Mouse (Mus musculus): ENCODE data around the gene Rab5if. TPM values are rescaled to one million over a fixed set of nuclear protein-coding genes. Genes with fewer than 3 reads are reported as not detected.

Gene Rab5if
- polyA plus RNA-seq, 1 experiment from 2014 or later: 208 TPM

DNA sequence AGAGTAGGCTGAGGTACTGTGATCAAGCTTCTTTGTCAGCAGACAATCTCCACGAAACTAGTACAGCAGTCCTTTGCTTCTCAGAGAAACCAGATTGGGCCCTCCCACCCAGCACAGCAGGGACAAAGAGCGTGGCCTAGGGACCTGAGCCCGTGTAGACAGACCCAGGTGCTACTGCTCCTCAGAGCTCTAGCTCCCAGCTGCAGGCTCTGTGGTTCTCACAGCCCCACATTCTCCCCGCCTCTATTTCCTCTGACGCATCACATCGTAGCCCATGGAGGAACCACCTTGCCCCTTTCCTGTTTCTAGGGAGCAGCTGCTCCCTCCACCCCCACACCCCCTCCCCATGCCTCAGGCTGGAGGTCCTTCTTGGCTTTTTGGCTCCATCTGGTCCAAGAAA is 24.1 kb downstream of the Rab5if start, which contains the start of gene Sla2:
TSS of gene Sla2 (minus strand) at position 176 of the 400 bp plus-strand sequence.
- no peaks in the 10 kb centered on the region for H3K9me3 ChIP-seq (ENCODE audit: control insufficient read depth, low read length)
- DNase-seq (ENCODE audit: low spot score) (no peak), ATAC-seq (ENCODE audit: low FRiP score) (no peak)
- H3K4me2 ChIP-seq (replicated peaks; ENCODE audit: low read depth, low read length): no peak within 1 kb of the TSS
- no peaks in the 10 kb centered on the region for H3K27me3 ChIP-seq (ENCODE audit: control insufficient read depth, insufficient read depth, low read length)
- no peak within 1 kb of the TSS for H3K4me3 ChIP-seq (ENCODE audit: low read depth, low read length)
- H3K9ac ChIP-seq (ENCODE audit: low read depth, low read length): no peak within 1 kb of the TSS
- WGBS: 62% methylated on average over 6 of the region's 6 CpGs
- no peaks in the 10 kb centered on the region for H3K4me1 ChIP-seq (replicated peaks; ENCODE audit: control insufficient read depth, insufficient read depth, low read length)
- no peaks in the 10 kb centered on the region for H3K36me3 ChIP-seq (ENCODE audit: control insufficient read depth, insufficient read depth, low read length)
- no peak within 1 kb of the TSS for H3K27ac ChIP-seq (ENCODE audit: low read depth, low read length)

DNA sequence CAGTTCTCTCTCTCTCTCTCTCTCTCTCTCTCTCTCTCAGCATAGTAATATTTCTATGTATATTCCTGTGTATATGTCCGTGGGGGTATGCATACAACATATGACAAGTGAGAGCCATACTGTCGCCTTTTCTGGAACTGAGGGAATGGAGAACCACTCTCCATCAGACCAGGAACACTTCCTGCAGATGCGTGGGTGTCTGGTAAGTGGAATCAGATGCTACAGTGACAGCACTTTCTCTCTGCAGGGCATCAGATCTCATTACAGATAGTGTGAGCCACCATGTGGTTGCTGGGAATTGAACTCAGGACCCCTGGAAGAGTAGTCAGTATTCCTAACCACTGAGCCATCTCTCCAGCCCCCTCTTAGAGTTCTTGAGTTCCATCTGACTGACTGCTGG is 25.6 kb downstream of the Rab5if start:
- 70% methylated on average over 3 of the region's 3 CpGs for WGBS
- H3K4me1 ChIP-seq (replicated peaks; ENCODE audit: control insufficient read depth, insufficient read depth, low read length): no peaks in the 10 kb centered on the region
- H3K9ac ChIP-seq (ENCODE audit: low read depth, low read length): no peak overlapping the region
- H3K27ac ChIP-seq (ENCODE audit: low read depth, low read length): no peak overlapping the region
- no peak for DNase-seq (ENCODE audit: low spot score)
- H3K9me3 ChIP-seq (ENCODE audit: control insufficient read depth, low read length): no peaks in the 10 kb centered on the region
- H3K4me3 ChIP-seq (ENCODE audit: low read depth, low read length): no peak overlapping the region
- H3K4me2 ChIP-seq (replicated peaks; ENCODE audit: low read depth, low read length): no peak overlapping the region
- H3K36me3 ChIP-seq (ENCODE audit: control insufficient read depth, insufficient read depth, low read length): no peaks in the 10 kb centered on the region
- no peaks in the 10 kb centered on the region for H3K27me3 ChIP-seq (ENCODE audit: control insufficient read depth, insufficient read depth, low read length)
- no peak for ATAC-seq (ENCODE audit: low FRiP score)

DNA sequence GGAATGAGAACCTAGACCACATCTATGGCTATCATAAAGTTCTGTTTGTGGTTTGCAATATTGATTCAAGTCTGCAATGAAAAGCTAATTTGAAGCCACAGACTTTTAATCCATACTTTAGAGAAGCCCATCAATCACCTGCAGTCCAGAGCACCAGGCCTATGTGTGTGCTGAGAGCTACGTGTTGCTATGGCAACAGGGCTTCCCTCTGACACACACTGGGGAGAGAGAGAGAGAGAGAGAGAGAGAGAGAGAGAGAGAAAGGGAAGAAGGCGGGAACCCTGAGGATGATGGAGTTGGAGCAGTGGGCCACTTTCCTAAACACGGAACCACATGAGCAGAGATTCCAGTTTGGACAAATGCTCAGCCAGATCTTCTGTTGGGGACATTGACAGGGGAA is 29.3 kb downstream of the Rab5if start:
- no peak overlapping the region for H3K27ac ChIP-seq (ENCODE audit: low read depth, low read length)
- no peaks in the 10 kb centered on the region for H3K9me3 ChIP-seq (ENCODE audit: control insufficient read depth, low read length)
- no peaks in the 10 kb centered on the region for H3K4me1 ChIP-seq (replicated peaks; ENCODE audit: control insufficient read depth, insufficient read depth, low read length)
- H3K36me3 ChIP-seq (ENCODE audit: control insufficient read depth, insufficient read depth, low read length): no peaks in the 10 kb centered on the region
- 30% methylated on average over 3 of the region's 3 CpGs for WGBS
- no peak overlapping the region for H3K4me3 ChIP-seq (ENCODE audit: low read depth, low read length)
- H3K27me3 ChIP-seq (ENCODE audit: control insufficient read depth, insufficient read depth, low read length): no peaks in the 10 kb centered on the region
- ATAC-seq (ENCODE audit: low FRiP score) (peak; percentile 57), DNase-seq (ENCODE audit: low spot score) (peak; percentile 48)
- no peak overlapping the region for H3K9ac ChIP-seq (ENCODE audit: low read depth, low read length)
- H3K4me2 ChIP-seq (replicated peaks; ENCODE audit: low read depth, low read length): no peak overlapping the region

DNA sequence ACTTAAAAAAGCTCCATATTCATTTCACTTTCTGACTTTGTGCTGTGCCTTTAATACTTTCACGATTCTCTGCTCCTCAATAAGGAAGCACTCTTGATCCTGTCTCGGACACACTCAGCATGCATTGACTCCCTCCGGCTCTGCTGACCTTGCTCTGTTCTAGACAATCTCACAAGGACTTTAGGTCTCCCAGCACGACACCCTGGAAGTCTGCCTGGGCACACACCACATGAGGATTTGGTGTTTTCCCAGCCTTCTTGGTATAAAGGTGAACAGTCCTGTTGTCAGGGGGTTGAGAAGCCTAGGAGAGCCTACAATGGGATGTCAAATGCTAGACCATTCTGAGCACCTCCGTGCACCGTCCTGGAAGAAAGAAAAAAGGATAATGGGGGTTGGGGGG is 29.9 kb downstream of the Rab5if start:
- Histone ChIP-seq H3K9ac (ENCODE audit: low read depth, low read length) (no peak overlapping the region), H3K4me1 (replicated peaks; ENCODE audit: control insufficient read depth, insufficient read depth, low read length) (no peaks in the 10 kb centered on the region), H3K9me3 (ENCODE audit: control insufficient read depth, low read length) (no peaks in the 10 kb centered on the region), H3K27me3 (ENCODE audit: control insufficient read depth, insufficient read depth, low read length) (no peaks in the 10 kb centered on the region), H3K36me3 (ENCODE audit: control insufficient read depth, insufficient read depth, low read length) (no peaks in the 10 kb centered on the region), H3K27ac (ENCODE audit: low read depth, low read length) (no peak overlapping the region), H3K4me3 (ENCODE audit: low read depth, low read length) (no peak overlapping the region), H3K4me2 (replicated peaks; ENCODE audit: low read depth, low read length) (no peak overlapping the region)
- 74% methylated on average over 6 of the region's 6 CpGs for WGBS
- DNase-seq (ENCODE audit: low spot score) (no peak), ATAC-seq (ENCODE audit: low FRiP score) (no peak)

DNA sequence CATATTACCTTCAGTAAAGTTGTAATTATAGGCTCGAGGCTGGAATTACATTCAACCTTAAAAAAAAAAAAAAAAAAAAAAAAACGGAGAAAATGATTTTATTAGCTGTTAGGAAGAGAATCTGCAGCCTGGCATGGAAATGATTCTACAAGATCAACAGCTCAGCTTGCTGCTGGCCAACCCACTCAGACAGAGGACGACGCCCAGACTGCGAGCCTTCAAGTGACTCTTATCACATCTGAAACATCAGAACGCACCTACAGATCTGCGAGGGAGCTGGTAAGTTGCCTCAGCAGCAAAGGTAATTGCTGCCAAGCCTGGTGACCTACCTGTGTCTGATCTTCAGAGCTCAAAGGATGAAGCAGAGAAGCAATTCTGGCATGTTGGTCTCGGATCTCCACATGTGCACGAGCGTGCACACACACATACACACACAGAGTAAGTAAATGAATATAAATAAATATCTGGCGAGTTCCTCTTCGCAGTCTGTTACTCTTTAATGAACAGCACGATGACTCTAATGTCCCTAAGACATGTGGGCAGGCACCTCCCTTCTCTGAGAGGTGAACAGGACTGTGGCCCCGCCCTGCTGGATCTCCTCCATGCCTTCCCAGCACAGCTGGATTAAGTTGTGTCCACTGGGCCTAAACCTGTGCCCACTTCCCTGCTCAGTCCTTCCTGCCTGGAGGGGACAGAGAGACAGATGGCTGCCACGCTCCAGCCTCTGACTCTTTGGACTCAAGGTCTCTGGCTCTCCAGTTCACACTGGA is 31.8 kb downstream of the Rab5if start:
- Histone ChIP-seq H3K27me3 (ENCODE audit: control insufficient read depth, insufficient read depth, low read length) (no peaks in the 10 kb centered on the region), H3K4me3 (ENCODE audit: low read depth, low read length) (no peak overlapping the region), H3K9me3 (ENCODE audit: control insufficient read depth, low read length) (no peaks in the 10 kb centered on the region), H3K4me1 (replicated peaks; ENCODE audit: control insufficient read depth, insufficient read depth, low read length) (no peaks in the 10 kb centered on the region), H3K27ac (ENCODE audit: low read depth, low read length) (no peak overlapping the region), H3K36me3 (ENCODE audit: control insufficient read depth, insufficient read depth, low read length) (no peaks in the 10 kb centered on the region), H3K4me2 (replicated peaks; ENCODE audit: low read depth, low read length) (no peak overlapping the region), H3K9ac (ENCODE audit: low read depth, low read length) (no peak overlapping the region)
- DNase-seq (ENCODE audit: low spot score): no peak
- ATAC-seq (ENCODE audit: low FRiP score): no peak
- WGBS: 84% methylated on average over 15 of the region's 15 CpGs

DNA sequence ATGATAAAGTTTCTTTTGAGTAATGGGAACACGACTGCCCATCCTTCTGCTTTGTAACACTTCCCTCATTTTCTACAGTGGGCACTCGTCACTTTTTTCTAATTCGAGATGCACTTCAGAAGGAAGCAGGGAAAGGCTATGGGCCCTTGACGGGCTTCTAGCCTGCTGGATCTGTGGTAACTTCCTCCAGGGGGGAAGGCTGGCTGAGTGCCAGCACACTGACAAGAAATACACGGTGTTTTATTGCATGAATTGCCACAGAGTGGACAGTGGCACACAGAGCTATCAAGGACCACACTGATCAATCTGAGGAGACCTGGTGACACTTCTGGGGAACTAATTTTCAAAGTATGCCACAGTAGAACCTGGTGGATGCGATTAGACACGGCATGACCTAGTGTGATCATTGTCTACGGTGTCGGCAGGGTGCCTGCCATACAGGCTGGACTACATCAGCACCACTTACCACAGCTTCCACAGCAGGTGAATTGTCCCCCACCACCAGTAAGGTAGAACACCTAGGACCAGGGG is 33.5 kb downstream of the Rab5if start:
- H3K4me1 ChIP-seq (replicated peaks; ENCODE audit: control insufficient read depth, insufficient read depth, low read length): no peaks in the 10 kb centered on the region
- H3K9me3 ChIP-seq (ENCODE audit: control insufficient read depth, low read length): no peaks in the 10 kb centered on the region
- H3K27me3 ChIP-seq (ENCODE audit: control insufficient read depth, insufficient read depth, low read length): no peaks in the 10 kb centered on the region
- no peak overlapping the region for H3K4me3 ChIP-seq (ENCODE audit: low read depth, low read length)
- H3K4me2 ChIP-seq (replicated peaks; ENCODE audit: low read depth, low read length): no peak overlapping the region
- WGBS: 81% methylated on average over 9 of the region's 9 CpGs
- no peaks in the 10 kb centered on the region for H3K36me3 ChIP-seq (ENCODE audit: control insufficient read depth, insufficient read depth, low read length)
- H3K27ac ChIP-seq (ENCODE audit: low read depth, low read length): no peak overlapping the region
- ATAC-seq (ENCODE audit: low FRiP score) (no peak), DNase-seq (ENCODE audit: low spot score) (no peak)
- no peak overlapping the region for H3K9ac ChIP-seq (ENCODE audit: low read depth, low read length)

DNA sequence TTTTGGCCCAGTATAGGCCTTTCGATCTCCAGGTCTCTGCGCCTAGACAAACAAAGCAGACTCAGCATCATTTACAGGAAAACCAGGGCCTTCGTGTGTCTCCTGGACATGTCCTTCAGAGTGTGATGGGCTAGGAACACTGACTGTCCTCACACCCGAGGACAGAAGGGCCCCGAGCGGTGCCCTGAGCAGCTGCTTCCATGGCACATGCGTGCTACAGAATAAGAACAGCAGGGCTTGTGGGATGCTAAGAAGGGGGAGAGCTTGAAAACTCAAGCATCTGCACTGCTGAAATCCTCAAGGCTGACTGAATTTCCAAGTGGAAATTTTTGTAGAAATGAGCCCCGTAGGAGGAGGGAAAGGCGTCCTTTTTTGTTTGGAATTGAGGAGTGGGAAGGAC is 34.1 kb downstream of the Rab5if start:
- no peak overlapping the region for H3K9ac ChIP-seq (ENCODE audit: low read depth, low read length)
- no peaks in the 10 kb centered on the region for H3K36me3 ChIP-seq (ENCODE audit: control insufficient read depth, insufficient read depth, low read length)
- no peaks in the 10 kb centered on the region for H3K4me1 ChIP-seq (replicated peaks; ENCODE audit: control insufficient read depth, insufficient read depth, low read length)
- H3K4me2 ChIP-seq (replicated peaks; ENCODE audit: low read depth, low read length): no peak overlapping the region
- no peak overlapping the region for H3K4me3 ChIP-seq (ENCODE audit: low read depth, low read length)
- DNase-seq (ENCODE audit: low spot score) (no peak), ATAC-seq (ENCODE audit: low FRiP score) (no peak)
- H3K27me3 ChIP-seq (ENCODE audit: control insufficient read depth, insufficient read depth, low read length): no peaks in the 10 kb centered on the region
- no peak overlapping the region for H3K27ac ChIP-seq (ENCODE audit: low read depth, low read length)
- WGBS: 85% methylated on average over 9 of the region's 9 CpGs
- H3K9me3 ChIP-seq (ENCODE audit: control insufficient read depth, low read length): no peaks in the 10 kb centered on the region

DNA sequence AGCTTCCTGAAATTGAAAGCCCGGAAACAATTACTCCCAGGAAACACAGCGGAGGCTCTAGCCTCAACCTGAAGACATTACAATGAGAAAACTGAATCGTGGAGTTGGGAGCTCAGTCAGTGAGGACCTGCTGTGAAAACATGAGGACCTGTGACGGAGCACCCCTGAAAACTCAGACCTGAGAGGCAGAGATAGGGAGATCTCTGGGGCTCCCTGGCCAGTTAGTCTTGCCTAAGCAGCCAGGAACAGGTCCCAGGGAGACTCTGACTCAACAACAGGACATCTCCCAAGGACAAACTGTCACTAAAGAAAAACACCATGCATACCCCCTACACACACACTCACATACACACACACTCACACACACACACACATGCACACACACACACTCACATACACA is 35.4 kb downstream of the Rab5if start:
- WGBS: 87% methylated on average over 4 of the region's 4 CpGs

DNA sequence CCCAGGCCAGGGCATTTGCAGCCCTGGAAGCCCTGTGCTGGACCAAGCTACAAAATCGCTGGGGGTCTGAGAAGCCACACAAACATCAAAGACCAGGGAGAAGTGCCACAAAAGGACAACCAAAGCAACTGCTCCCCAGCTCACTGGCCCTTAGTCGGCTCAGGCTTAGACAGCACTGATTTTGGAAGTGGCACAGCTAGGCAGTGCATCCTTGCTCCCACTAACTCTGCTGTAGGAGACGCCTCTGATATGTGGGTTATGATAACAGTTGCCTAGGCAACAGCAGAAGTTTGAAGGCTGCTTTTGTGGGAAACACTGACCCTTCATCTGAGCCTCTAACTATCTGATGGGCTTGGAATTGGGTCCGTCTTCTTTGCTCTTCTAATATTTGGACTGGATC is 36.3 kb downstream of the Rab5if start:
- ATAC-seq (ENCODE audit: low FRiP score): no peak
- H3K9ac ChIP-seq (ENCODE audit: low read depth, low read length): no peak overlapping the region
- DNase-seq (ENCODE audit: low spot score): no peak
- WGBS: 71% methylated on average over 4 of the region's 4 CpGs
- H3K36me3 ChIP-seq (ENCODE audit: control insufficient read depth, insufficient read depth, low read length): no peaks in the 10 kb centered on the region
- H3K4me1 ChIP-seq (replicated peaks; ENCODE audit: control insufficient read depth, insufficient read depth, low read length): no peaks in the 10 kb centered on the region
- no peak overlapping the region for H3K27ac ChIP-seq (ENCODE audit: low read depth, low read length)
- H3K9me3 ChIP-seq (ENCODE audit: control insufficient read depth, low read length): no peaks in the 10 kb centered on the region
- no peak overlapping the region for H3K4me3 ChIP-seq (ENCODE audit: low read depth, low read length)
- no peaks in the 10 kb centered on the region for H3K27me3 ChIP-seq (ENCODE audit: control insufficient read depth, insufficient read depth, low read length)
- no peak overlapping the region for H3K4me2 ChIP-seq (replicated peaks; ENCODE audit: low read depth, low read length)

More for the DNA sequence above, 35.4 kb downstream of the Rab5if start:
- Histone ChIP-seq H3K4me3 (ENCODE audit: low read depth, low read length) (no peak overlapping the region), H3K9ac (ENCODE audit: low read depth, low read length) (no peak overlapping the region), H3K27ac (ENCODE audit: low read depth, low read length) (no peak overlapping the region), H3K4me1 (replicated peaks; ENCODE audit: control insufficient read depth, insufficient read depth, low read length) (no peaks in the 10 kb centered on the region), H3K9me3 (ENCODE audit: control insufficient read depth, low read length) (no peaks in the 10 kb centered on the region), H3K36me3 (ENCODE audit: control insufficient read depth, insufficient read depth, low read length) (no peaks in the 10 kb centered on the region), H3K4me2 (replicated peaks; ENCODE audit: low read depth, low read length) (no peak overlapping the region), H3K27me3 (ENCODE audit: control insufficient read depth, insufficient read depth, low read length) (no peaks in the 10 kb centered on the region)
- no peak for DNase-seq (ENCODE audit: low spot score)
- ATAC-seq (ENCODE audit: low FRiP score): no peak
